Mouse (Mus musculus) intestine, embryonic 14.5 days (tissue): ENCODE results near the gene Hspa1a. TPM values are rescaled to one million over a fixed set of nuclear protein-coding genes. Genes with fewer than 3 reads are reported as not detected.

Experiments used
- ATAC-seq: fragments of 200-750 bp; cut with Nextera tagmentation; replicated peaks from 2 replicates; pipeline ENCODE4 v1.8.0; 2017; ENCODE audit warnings: low read depth, moderate number of reproducible peaks, moderate TSS enrichment, moderate library complexity; ENCODE audit not compliant: low FRiP score, low TSS enrichment
- DNase-seq: peaks from one replicate; pipeline ENCODE4 v3.0.0-alpha.2; 2018; ENCODE audit warnings: low spot score
- H3K27ac ChIP-seq: fragments of 300-500 bp; sonication (generic); 2 replicates; pipeline ENCODE4 v1.5.1; 2014; ENCODE audit warnings: low read depth, mild to moderate bottlenecking, control low read depth
- H3K27me3 ChIP-seq: fragments of 300-500 bp; sonication (generic); replicated peaks from 2 replicates; pipeline ENCODE4 v1.6.1; 2014; ENCODE audit warnings: low read length, control low read depth; ENCODE audit not compliant: control insufficient read depth, insufficient read depth
- H3K36me3 ChIP-seq: fragments of 300-500 bp; sonication (generic); 2 replicates; pipeline ENCODE4 v1.6.1; 2014; ENCODE audit warnings: low read length, control low read depth; ENCODE audit not compliant: control insufficient read depth, insufficient read depth
- H3K4me1 ChIP-seq: fragments of 300-500 bp; sonication (generic); replicated peaks from 2 replicates; pipeline ENCODE4 v1.6.1; 2014; ENCODE audit warnings: low read length, control low read depth, mixed read lengths; ENCODE audit not compliant: control insufficient read depth, insufficient read depth
- H3K4me2 ChIP-seq: fragments of 300-500 bp; sonication (generic); 2 replicates; pipeline ENCODE4 v1.6.1; 2014; ENCODE audit warnings: low read length
- H3K4me3 ChIP-seq: fragments of 300-500 bp; sonication (generic); 2 replicates; pipeline ENCODE4 v1.5.1; 2014; ENCODE audit warnings: low read depth, low read length, control low read depth, mixed read lengths
- H3K9ac ChIP-seq: fragments of 300-500 bp; sonication (generic); 2 replicates; pipeline ENCODE4 v1.6.1; 2014; ENCODE audit warnings: mild to moderate bottlenecking, low read length
- H3K9me3 ChIP-seq: fragments of 300-500 bp; sonication (generic); 2 replicates; pipeline ENCODE4 v1.6.1; 2016; ENCODE audit warnings: low read length, control low read depth; ENCODE audit not compliant: control insufficient read depth
- WGBS: fragments of 180-500 bp; shearing (Covaris S2); extraction: QIAGEN DNeasy Blood & Tissue Kit; methylation state at CpG from one replicate; pipeline ENCODE4 v1.1.7; 2014; 5-methylcytosine and 5-hydroxymethylcytosine counted together
- polyA plus RNA-seq: library from polyadenylated mRNA; unstranded; fragments of >200 nt; fragmentation: Nextera tagmentation; extraction: Ambion mirVana; gene quantifications from 2 replicates; pipeline ENCODE4 v1.2.1, GENCODE M21; 2014

The Hspa1a gene
- polyA plus RNA-seq, 1 experiment from 2014 or later = 3.5 TPM

DNA sequence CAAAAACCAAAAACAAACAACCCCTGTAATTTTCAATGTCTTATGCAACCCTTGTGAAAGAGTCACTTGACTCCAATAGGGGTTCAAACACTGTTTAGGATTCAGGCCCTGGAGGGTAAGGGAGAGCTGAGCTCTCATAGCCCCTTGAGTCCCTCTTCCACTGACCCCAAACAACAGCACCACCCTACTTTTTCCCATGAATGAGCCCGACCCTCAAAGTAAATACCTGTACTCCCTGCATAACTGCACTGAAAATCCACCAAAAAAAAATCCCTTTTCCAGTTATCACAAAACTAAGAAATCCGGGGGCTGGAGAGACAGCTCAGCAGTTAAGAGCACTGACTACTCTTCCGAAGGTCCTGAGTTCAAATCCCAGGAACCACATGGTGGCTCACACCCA, 16.1 kb downstream of the Hspa1a start:
- H3K9me3 ChIP-seq = no peaks in the 10 kb centered on the region
- ATAC-seq (no peak), DNase-seq (no peak)
- peaks cover 7% of the 10 kb centered on the region for H3K4me1 ChIP-seq
- H3K4me3 ChIP-seq = no peak overlapping the region
- WGBS = 80% methylated on average over 3 of the region's 3 CpGs
- H3K36me3 ChIP-seq = peaks cover 6% of the 10 kb centered on the region
- no peaks in the 10 kb centered on the region; the same call in 1 of the 2 replicates for H3K27me3 ChIP-seq
- no peak overlapping the region for H3K27ac ChIP-seq
- no peak overlapping the region for H3K9ac ChIP-seq
- no peak overlapping the region for H3K4me2 ChIP-seq

DNA sequence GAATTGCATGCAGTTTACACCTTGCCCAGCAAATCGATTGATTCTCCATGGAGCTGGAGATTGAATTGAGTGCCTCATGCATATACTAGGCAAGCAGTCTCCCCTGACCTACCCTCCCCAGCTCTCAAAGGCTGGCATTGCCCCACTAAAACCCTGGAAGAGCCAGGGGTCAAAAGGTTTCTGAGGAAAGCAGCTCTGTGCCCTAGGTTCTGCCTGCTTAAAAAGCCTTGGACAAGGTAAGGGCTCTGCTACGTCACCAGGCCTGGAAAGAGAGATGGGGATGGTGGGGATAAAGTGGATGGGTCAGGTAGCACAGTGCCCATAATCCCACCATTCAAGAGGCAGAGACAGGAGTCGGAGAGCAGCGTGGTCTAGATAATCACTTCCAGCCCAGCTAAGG, 17.1 kb downstream of the Hspa1a start:
- Histone ChIP-seq H3K4me3 (no peak overlapping the region), H3K27ac (no peak overlapping the region), H3K9me3 (no peaks in the 10 kb centered on the region), H3K4me2 (no peak overlapping the region), H3K27me3 (no peaks in the 10 kb centered on the region; the same call in 1 of the 2 replicates), H3K9ac (no peak overlapping the region), H3K36me3 (peaks cover 17% of the 10 kb centered on the region), H3K4me1 (peaks cover 4% of the 10 kb centered on the region; the same call in 1 of the 2 replicates)
- no peak for ATAC-seq
- no peak for DNase-seq
- 79% methylated on average over 4 of the region's 4 CpGs for WGBS

DNA sequence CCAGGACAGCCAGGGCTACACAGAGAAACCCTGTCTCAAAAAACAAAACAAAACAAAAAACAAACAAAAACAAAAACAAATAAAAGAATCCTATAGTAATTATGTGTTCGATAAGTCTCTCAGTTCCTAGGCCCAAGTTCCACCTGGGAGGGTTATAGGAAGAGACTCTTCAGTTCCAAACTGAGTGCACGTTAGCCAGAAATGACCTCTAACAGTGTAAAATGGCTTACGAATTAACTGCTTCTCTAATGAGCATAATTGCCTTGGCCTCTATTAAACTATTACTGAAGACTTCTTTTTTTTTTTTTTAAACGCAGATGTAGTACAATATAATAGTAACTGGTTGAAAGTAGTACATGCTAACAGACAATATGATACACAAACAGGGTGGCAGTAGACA, 18.1 kb downstream of the Hspa1a start:
- Histone ChIP-seq H3K9me3 (no peaks in the 10 kb centered on the region), H3K4me2 (no peak overlapping the region), H3K27ac (no peak overlapping the region), H3K4me3 (no peak overlapping the region), H3K27me3 (no peaks in the 10 kb centered on the region; the same call in 1 of the 2 replicates), H3K4me1 (peaks cover 4% of the 10 kb centered on the region; the same call in 1 of the 2 replicates), H3K9ac (no peak overlapping the region), H3K36me3 (peaks cover 21% of the 10 kb centered on the region)
- 94% methylated on average over 4 of the region's 4 CpGs for WGBS
- DNase-seq (no peak), ATAC-seq (no peak)

DNA sequence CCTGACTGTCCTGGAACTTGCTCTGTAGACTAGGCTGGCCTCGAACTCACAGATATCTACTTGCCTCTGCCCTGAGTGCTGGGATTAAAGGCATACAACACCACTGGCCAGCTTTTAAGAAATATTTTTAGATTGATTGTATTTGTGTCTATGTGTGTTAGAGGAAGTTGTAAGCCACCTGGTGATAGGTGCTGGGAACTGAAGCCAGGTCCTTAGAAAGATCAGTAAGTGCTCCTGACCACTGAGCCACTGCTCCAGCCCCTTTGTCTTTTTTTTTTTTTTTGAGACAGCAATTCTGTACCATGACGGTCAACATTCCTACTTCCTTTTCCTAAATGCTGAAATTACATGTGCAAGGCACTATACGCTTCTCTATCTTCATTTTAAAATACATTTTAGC, 18.7 kb downstream of the Hspa1a start:
- WGBS = 91% methylated on average over 3 of the region's 3 CpGs
- no peak for DNase-seq
- H3K9ac ChIP-seq = no peak overlapping the region
- H3K27ac ChIP-seq = no peak overlapping the region
- H3K4me1 ChIP-seq = peaks cover 4% of the 10 kb centered on the region; the same call in 1 of the 2 replicates
- H3K36me3 ChIP-seq = peaks cover 21% of the 10 kb centered on the region
- no peak for ATAC-seq
- H3K27me3 ChIP-seq = no peaks in the 10 kb centered on the region; the same call in 1 of the 2 replicates
- H3K9me3 ChIP-seq = no peaks in the 10 kb centered on the region
- H3K4me3 ChIP-seq = peak overlapping the region; percentile 100; the same call in 1 of the 2 replicates
- no peak overlapping the region for H3K4me2 ChIP-seq

DNA sequence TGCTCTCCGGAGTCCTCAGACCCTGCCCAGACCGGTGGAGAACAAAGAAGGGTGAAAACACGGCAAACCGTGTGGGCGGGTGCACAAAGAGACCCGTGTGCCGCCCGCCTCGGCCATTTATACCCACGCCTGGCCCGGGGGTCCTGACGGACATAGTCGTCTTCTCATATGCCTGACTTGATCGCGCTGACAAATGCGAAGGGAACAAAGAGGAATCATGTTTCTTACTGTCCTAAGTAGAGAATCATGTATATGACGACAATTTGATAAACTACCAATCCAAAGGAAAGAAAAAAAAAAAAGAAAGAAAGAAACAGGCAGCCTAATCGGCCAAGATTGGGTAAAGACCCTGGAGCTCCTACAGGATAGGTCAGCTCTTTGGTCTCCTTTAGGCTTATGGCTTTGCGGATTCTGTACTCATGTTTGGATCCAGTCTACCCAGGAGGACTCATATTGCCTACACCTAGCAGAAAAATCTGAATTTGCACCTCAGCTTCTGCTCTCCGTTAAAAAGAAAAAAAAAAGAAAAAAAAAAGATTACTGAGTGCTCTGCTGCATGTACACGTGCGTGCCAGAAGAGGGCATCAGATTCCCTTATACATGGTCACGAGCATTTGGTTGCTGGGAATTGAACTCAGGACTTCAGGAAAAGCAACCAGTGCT, 19.4 kb downstream of the Hspa1a start:
- DNase-seq (peak; percentile 98), ATAC-seq (peak; percentile 74)
- Histone ChIP-seq H3K27ac (peak overlapping the region; percentile 96), H3K27me3 (no peaks in the 10 kb centered on the region; the same call in 1 of the 2 replicates), H3K9ac (peak overlapping the region; percentile 100), H3K4me1 (peaks cover 4% of the 10 kb centered on the region; the same call in 1 of the 2 replicates), H3K4me3 (peak overlapping the region; percentile 100), H3K9me3 (no peaks in the 10 kb centered on the region), H3K4me2 (peak overlapping the region; percentile 91), H3K36me3 (peaks cover 21% of the 10 kb centered on the region)
- WGBS = under 1% methylated on average over 23 of the region's 23 CpGs

DNA sequence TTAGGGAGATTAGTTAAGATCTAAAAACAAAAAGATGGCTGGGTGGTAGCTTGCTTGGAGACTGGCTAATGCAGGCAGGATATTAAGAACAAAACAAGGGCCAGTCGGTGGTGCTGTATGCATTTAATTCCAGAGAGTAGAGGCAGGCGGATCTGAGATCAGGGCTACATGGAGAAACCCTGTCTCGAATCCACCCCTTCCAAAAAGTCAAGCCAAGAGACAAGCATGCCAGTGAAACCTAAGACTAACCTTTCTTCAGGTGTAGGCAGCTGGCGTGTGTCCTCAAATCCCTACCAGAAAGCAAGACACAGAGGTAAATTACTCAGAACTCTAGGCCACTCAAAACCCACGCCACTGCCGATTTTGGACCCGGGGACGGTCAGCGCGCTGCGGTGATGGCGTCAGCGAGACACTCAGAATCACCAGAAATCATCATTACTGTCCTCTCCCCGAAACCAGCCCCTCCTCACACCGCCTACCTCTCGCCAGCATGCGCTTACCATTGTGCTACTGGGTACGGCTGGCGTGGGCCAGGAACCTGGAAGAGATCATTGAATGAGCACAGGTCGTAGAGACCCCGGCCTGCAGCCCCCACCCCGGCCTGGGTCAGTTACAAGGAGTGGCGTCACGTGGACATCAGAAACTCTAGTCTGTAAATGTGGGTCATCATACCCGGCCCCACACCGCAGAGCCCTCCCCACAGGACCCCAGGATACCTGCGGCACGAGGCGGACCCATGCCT, 20.1 kb downstream of the Hspa1a start:
- H3K9ac ChIP-seq = peak overlapping the region; percentile 100
- H3K4me2 ChIP-seq = peak overlapping the region; percentile 91
- H3K9me3 ChIP-seq = no peaks in the 10 kb centered on the region
- H3K4me3 ChIP-seq = peak overlapping the region; percentile 100
- peaks cover 21% of the 10 kb centered on the region for H3K36me3 ChIP-seq
- WGBS = under 1% methylated on average over 29 of the region's 29 CpGs
- H3K27me3 ChIP-seq = no peaks in the 10 kb centered on the region; the same call in 1 of the 2 replicates
- no peak for DNase-seq
- peaks cover 4% of the 10 kb centered on the region; the same call in 1 of the 2 replicates for H3K4me1 ChIP-seq
- ATAC-seq = peak; percentile 16; the same call in 1 of the 2 replicates
- H3K27ac ChIP-seq = peak overlapping the region; percentile 96

GRCm38 (mm10) chr17:34950514-34951455, 21.2 kb downstream of the Hspa1a start:
- DNase-seq (peak; percentile 73), ATAC-seq (peak; percentile 43)
- WGBS = 32% methylated on average over 10 of the region's 10 CpGs

DNA sequence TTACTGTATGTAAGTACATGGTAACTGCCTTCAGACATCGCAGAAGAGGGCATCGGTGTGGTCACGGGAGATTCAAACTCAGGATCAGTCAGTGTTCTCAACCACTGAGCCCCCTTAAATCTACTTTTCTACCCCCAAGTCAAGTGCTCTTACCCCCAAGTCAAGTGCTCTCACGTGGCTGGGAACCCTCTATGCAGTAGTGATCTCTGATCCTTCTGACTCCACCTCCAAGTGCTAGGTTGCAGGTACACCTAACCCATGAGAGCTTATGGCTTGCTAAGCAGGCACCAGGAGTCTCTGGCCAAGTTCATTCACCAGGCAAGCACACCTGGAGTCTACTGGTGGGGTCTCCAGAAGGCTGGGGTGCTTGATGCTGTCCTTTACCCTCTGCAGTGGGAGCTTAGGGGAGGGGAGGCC, 22.4 kb downstream of the Hspa1a start:
- Histone ChIP-seq H3K27ac (peak overlapping the region; percentile 96), H3K4me2 (peak overlapping the region; percentile 91), H3K9ac (no peak overlapping the region; the same call in 1 of the 2 replicates), H3K9me3 (0 out of 2 replicates have a peak, but pooled peaks cover 2% of the 10 kb centered on the region), H3K4me1 (peaks cover 4% of the 10 kb centered on the region; the same call in 1 of the 2 replicates), H3K36me3 (peaks cover 21% of the 10 kb centered on the region), H3K27me3 (no peaks in the 10 kb centered on the region), H3K4me3 (peak overlapping the region; percentile 100; the same call in 1 of the 2 replicates)
- 40% methylated on average over 4 of the region's 4 CpGs for WGBS
- ATAC-seq (0 out of 2 replicates have a peak, but pooled peaks have one; percentile 3), DNase-seq (peak; percentile 59)

More at GRCm38 (mm10) chr17:34950514-34951455, 21.2 kb downstream of the Hspa1a start:
- Histone ChIP-seq H3K4me1 (peaks cover 4% of the 10 kb centered on the region; the same call in 1 of the 2 replicates), H3K4me3 (peak overlapping the region; percentile 100), H3K9ac (peak overlapping the region; percentile 100), H3K27ac (peak overlapping the region; percentile 96), H3K9me3 (no peaks in the 10 kb centered on the region), H3K27me3 (no peaks in the 10 kb centered on the region), H3K4me2 (peak overlapping the region; percentile 91), H3K36me3 (peaks cover 21% of the 10 kb centered on the region)
